ENCODE assay signal across 18 mouse cellular contexts in genomic region chr15:86176166-86176565, GRCm38 (mm10). TPM values are rescaled to one million over a fixed set of nuclear protein-coding genes. Genes with fewer than 3 reads are reported as not detected.
DNase-seq lines count a peak whose midpoint lies in the region; ATAC-seq and TF ChIP-seq lines count a peak whose summit lies in the region.
"Had no signal": no experiment of that assay in that cellular context is flagged by ENCODE, and none has a peak within 500 bp of the region (broad histone marks: within the 10 kb centered on the region; RNA-seq: fewer than 3 reads in every experiment).

No protein-coding gene starts in this region.

- no peak overlapping the region for H3K4me3 ChIP-seq in heart, embryonic 15.5 days
- H3K4me3 ChIP-seq in heart, embryonic 12.5 days: no peak overlapping the region
- H3K4me3 ChIP-seq in lung, embryonic 14.5 days (ENCODE audit: low read depth, low read length): no peak overlapping the region
- no peak overlapping the region for H3K4me3 ChIP-seq in testis, adult 2 months (ENCODE audit: control insufficient read depth, low read depth, low read length)
- H3K4me3 ChIP-seq: embryonic facial prominence, embryonic 12.5 days; forebrain, embryonic 15.5 days; heart, embryonic 13.5 days; hindbrain, embryonic 15.5 days had no signal

- H3K4me2 ChIP-seq in heart, embryonic 15.5 days: no peak overlapping the region
- H3K4me2 ChIP-seq in heart, embryonic 12.5 days: no peak overlapping the region
- no peak overlapping the region for H3K4me2 ChIP-seq in lung, embryonic 14.5 days
- H3K4me2 ChIP-seq: embryonic facial prominence, embryonic 12.5 days; forebrain, embryonic 15.5 days; heart, embryonic 13.5 days; hindbrain, embryonic 15.5 days had no signal

- peak; percentile 32 for DNase-seq in cerebellum, adult 9-10 months
- DNase-seq in cerebellum, adult 8-10 months: no peak
- no peak for DNase-seq in lung, embryonic 14.5 days
- DNase-seq in lung, adult 18-20 months: no peak
- DNase-seq in testis, postnatal 14 days (ENCODE audit: low spot score): no peak
- DNase-seq: adrenal gland, postnatal 14 days; cerebellum, postnatal 25 days; gastrocnemius, postnatal 36 days had no signal

- no peak for TF ChIP-seq CTCF in lung, embryonic 14.5 days (IDR thresholded peaks at IDR 0.05; ENCODE audit: low read depth)
- no peak for TF ChIP-seq CTCF in testis, adult 2 months (IDR thresholded peaks at IDR 0.05; ENCODE audit: control insufficient read depth, insufficient read depth, insufficient replicate concordance, low read depth, low read length)

- no peak for TF ChIP-seq POLR2A in testis, adult 2 months (IDR thresholded peaks at IDR 0.05; ENCODE audit: control insufficient read depth, low read depth, low read length)

- H3K36me3 ChIP-seq in heart, embryonic 15.5 days: no peaks in the 10 kb centered on the region
- no peaks in the 10 kb centered on the region for H3K36me3 ChIP-seq in heart, embryonic 12.5 days
- no peaks in the 10 kb centered on the region for H3K36me3 ChIP-seq in lung, embryonic 14.5 days (ENCODE audit: insufficient read depth)
- no peaks in the 10 kb centered on the region for H3K36me3 ChIP-seq in testis, adult 2 months (ENCODE audit: control insufficient read depth, insufficient read depth, low read length)
- H3K36me3 ChIP-seq: embryonic facial prominence, embryonic 12.5 days; forebrain, embryonic 15.5 days; heart, embryonic 13.5 days; hindbrain, embryonic 15.5 days had no signal

- H3K4me1 ChIP-seq in heart, embryonic 15.5 days (replicated peaks): peaks cover 65% of the 10 kb centered on the region
- H3K4me1 ChIP-seq in heart, embryonic 12.5 days (replicated peaks): peaks cover 62% of the 10 kb centered on the region
- peaks cover 22% of the 10 kb centered on the region for H3K4me1 ChIP-seq in lung, embryonic 14.5 days (ENCODE audit: insufficient read depth)
- H3K4me1 ChIP-seq in testis, adult 2 months (ENCODE audit: control insufficient read depth, insufficient read depth, low read length): peaks cover 13% of the 10 kb centered on the region

- H3K27ac ChIP-seq in heart, embryonic 15.5 days: 0 out of 2 replicates have a peak overlapping the region, but pooled peaks have one; percentile 5
- H3K27ac ChIP-seq in heart, embryonic 12.5 days (ENCODE audit: poor library complexity, severe bottlenecking): no peak overlapping the region
- peak overlapping the region; percentile 76; the same call in 1 of the 2 replicates for H3K27ac ChIP-seq in lung, embryonic 14.5 days (ENCODE audit: low read depth)
- H3K27ac ChIP-seq in testis, adult 2 months (ENCODE audit: control insufficient read depth, insufficient read depth, low read depth, low read length): peak overlapping the region; percentile 71
- H3K27ac ChIP-seq: embryonic facial prominence, embryonic 12.5 days; forebrain, embryonic 15.5 days; heart, embryonic 13.5 days; hindbrain, embryonic 15.5 days had no signal

- H3K27me3 ChIP-seq in heart, embryonic 15.5 days: 0 out of 2 replicates have a peak, but pooled peaks cover 3% of the 10 kb centered on the region
- H3K27me3 ChIP-seq in heart, embryonic 12.5 days (replicated peaks): no peaks in the 10 kb centered on the region
- H3K27me3 ChIP-seq in lung, embryonic 14.5 days (ENCODE audit: insufficient read depth, low read length): no peaks in the 10 kb centered on the region
- no peaks in the 10 kb centered on the region for H3K27me3 ChIP-seq in testis, adult 2 months (ENCODE audit: control insufficient read depth, insufficient read depth, low read length)
- H3K27me3 ChIP-seq: embryonic facial prominence, embryonic 12.5 days; forebrain, embryonic 15.5 days; hindbrain, embryonic 15.5 days; Patski had no signal

- WGBS in heart, embryonic 15.5 days: 73% methylated on average over 10 of the region's 10 CpGs
- WGBS in heart, embryonic 12.5 days: 72% methylated on average over 10 of the region's 10 CpGs
- 71% methylated on average over 10 of the region's 10 CpGs for WGBS in lung, embryonic 14.5 days

- no peaks in the 10 kb centered on the region for H3K9me3 ChIP-seq in heart, embryonic 15.5 days (replicated peaks)
- no peaks in the 10 kb centered on the region for H3K9me3 ChIP-seq in heart, embryonic 12.5 days (replicated peaks)
- no peaks in the 10 kb centered on the region for H3K9me3 ChIP-seq in lung, embryonic 14.5 days (ENCODE audit: low read depth, low read length)
- H3K9me3 ChIP-seq: embryonic facial prominence, embryonic 12.5 days; forebrain, embryonic 15.5 days; heart, embryonic 13.5 days; hindbrain, embryonic 15.5 days had no signal

- no peak for ATAC-seq in heart, embryonic 15.5 days (replicated peaks; ENCODE audit: insufficient number of reproducible peaks, insufficient read depth, low FRiP score, low read depth)
- no peak for ATAC-seq in heart, embryonic 12.5 days (ENCODE audit: insufficient number of reproducible peaks, low FRiP score)
- ATAC-seq in lung, embryonic 14.5 days (ENCODE audit: insufficient read depth): no peak
- ATAC-seq: activated CD4-positive, CD25-positive, alpha-beta regulatory T cell, adult 4 months; forebrain, embryonic 15.5 days; intestine, embryonic 16.5 days; Patski had no signal

- no peak overlapping the region for H3K9ac ChIP-seq in heart, embryonic 15.5 days
- no peak overlapping the region for H3K9ac ChIP-seq in heart, embryonic 12.5 days
- no peak overlapping the region for H3K9ac ChIP-seq in lung, embryonic 14.5 days
- H3K9ac ChIP-seq: embryonic facial prominence, embryonic 12.5 days; forebrain, embryonic 15.5 days; heart, embryonic 13.5 days; hindbrain, embryonic 15.5 days had no signal

RNA-seq across cellular contexts. Expression of gene Cerk, which starts 9.8 kb away (rescaled TPM):
- polyA plus RNA-seq in heart, embryonic 15.5 days (2015; fragmentation: Nextera tagmentation; extraction: Ambion mirVana): 13.2 and 17.9 TPM in 2 replicates
- polyA plus RNA-seq in heart, embryonic 12.5 days (2016; fragmentation: Nextera tagmentation; extraction: Ambion mirVana): 15.3 and 16.3 TPM in 2 replicates
- polyA plus RNA-seq in lung, embryonic 14.5 days (2014; fragmentation: Nextera tagmentation; extraction: Ambion mirVana): 33.8 and 34.2 TPM in 2 replicates
- 61.5 and 61.7 TPM in 2 replicates for polyA plus RNA-seq in testis, adult 2 months (2012; rRNA removed)

RNA-seq across cellular contexts. Expression of gene Tbc1d22a, which starts 38.1 kb away (rescaled TPM):
- polyA plus RNA-seq in heart, embryonic 15.5 days (2015; fragmentation: Nextera tagmentation; extraction: Ambion mirVana): 9.2 and 12.5 TPM in 2 replicates
- polyA plus RNA-seq in heart, embryonic 12.5 days (2016; fragmentation: Nextera tagmentation; extraction: Ambion mirVana): 10.3 and 10.7 TPM in 2 replicates
- polyA plus RNA-seq in lung, embryonic 14.5 days (2014; fragmentation: Nextera tagmentation; extraction: Ambion mirVana): 8.4 and 10.6 TPM in 2 replicates
- polyA plus RNA-seq in testis, adult 2 months (2012; rRNA removed): 19.5 and 23.0 TPM in 2 replicates
